Mouse (Mus musculus) megakaryocyte, embryonic 14.5 days (primary cell): ENCODE data around the gene Zcrb1.

Experiments
- FLI1 ChIP-seq: IDR thresholded peaks from 2 replicates; pipeline ENCODE4 v1.6.1; 2012; ENCODE audit warnings: low read length, inconsistent platforms, mixed read lengths
- GATA1 ChIP-seq: IDR thresholded peaks from 3 replicates; pipeline ENCODE4 v1.6.1; 2012; ENCODE audit warnings: mixed read lengths, low read length, inconsistent platforms, borderline replicate concordance

GRCm38 (mm10) chr15:93358346-93359095 is 39.6 kb downstream of the Zcrb1 start:
- TF ChIP-seq GATA1 (no peak), FLI1 (no peak)
